Mouse (Mus musculus) neural tube, embryonic 11.5 days (tissue): ENCODE data around the gene Rgs5. TPM values are rescaled to one million over a fixed set of nuclear protein-coding genes. Genes with fewer than 3 reads are reported as not detected.

Experiments used
- ATAC-seq: fragments of 200-750 bp; cut with Nextera tagmentation; 2 replicates; pipeline ENCODE4 v1.8.0; 2017; ENCODE audit warnings: moderate number of reproducible peaks, mild to moderate bottlenecking, moderate TSS enrichment, moderate library complexity; ENCODE audit not compliant: insufficient read depth, low FRiP score, low TSS enrichment
- DNase-seq: peaks from one replicate; pipeline ENCODE4 v3.0.0-alpha.2; 2015; ENCODE audit warnings: low spot score
- H3K27ac ChIP-seq: fragments of 300-500 bp; sonication (generic); 2 replicates; pipeline ENCODE4 v1.5.1; 2014; ENCODE audit warnings: low read depth, mild to moderate bottlenecking, low read length
- H3K27me3 ChIP-seq: fragments of 300-500 bp; sonication (generic); 2 replicates; pipeline ENCODE4 v1.6.1; 2014; ENCODE audit warnings: mild to moderate bottlenecking, low read length, mixed read lengths; ENCODE audit not compliant: control insufficient read depth, insufficient read depth
- H3K36me3 ChIP-seq: fragments of 300-500 bp; sonication (generic); 2 replicates; pipeline ENCODE4 v1.6.1; 2014; ENCODE audit warnings: mild to moderate bottlenecking, low read length, moderate library complexity, mixed read lengths; ENCODE audit not compliant: control insufficient read depth, insufficient read depth
- H3K4me1 ChIP-seq: fragments of 300-500 bp; sonication (generic); 2 replicates; pipeline ENCODE4 v1.6.1; 2014; ENCODE audit warnings: low read length, mixed read lengths; ENCODE audit not compliant: control insufficient read depth, insufficient read depth
- H3K4me2 ChIP-seq: fragments of 300-500 bp; sonication (generic); 2 replicates; pipeline ENCODE4 v1.6.1; 2014; ENCODE audit warnings: low read depth, mild to moderate bottlenecking, moderate library complexity
- H3K4me3 ChIP-seq: fragments of 300-500 bp; sonication (generic); 2 replicates; pipeline ENCODE4 v1.5.1; 2014; ENCODE audit warnings: low read depth, low read length
- H3K9ac ChIP-seq: fragments of 300-500 bp; sonication (generic); 2 replicates; pipeline ENCODE4 v1.6.1; 2014; ENCODE audit warnings: mild to moderate bottlenecking, low read length
- H3K9me3 ChIP-seq: fragments of 300-500 bp; sonication (generic); 2 replicates; pipeline ENCODE4 v1.6.1; 2016; ENCODE audit warnings: low read length; ENCODE audit not compliant: control insufficient read depth
- WGBS: fragments of 180-500 bp; shearing (Covaris S2); extraction: QIAGEN DNeasy Blood & Tissue Kit; methylation state at CpG from one replicate; pipeline ENCODE4 v1.1.7; 2014; 5-methylcytosine and 5-hydroxymethylcytosine counted together
- polyA plus RNA-seq: library from polyadenylated mRNA; unstranded; fragments of >200 nt; fragmentation: Nextera tagmentation; extraction: Ambion mirVana; gene quantifications from 2 replicates; pipeline ENCODE4 v1.2.1, GENCODE M21; 2014

The Rgs5 gene
- polyA plus RNA-seq, 1 experiment from 2014 or later: 10.2 TPM

GRCm38 (mm10) chr1:169697236-169697635 is 41.9 kb downstream of the Rgs5 start:
- no peak overlapping the region for H3K27ac ChIP-seq

GRCm38 (mm10) chr1:169699184-169699583 is 43.9 kb downstream of the Rgs5 start:
- 94% methylated on average over 2 of the region's 2 CpGs for WGBS
- Histone ChIP-seq H3K4me1 (no peaks in the 10 kb centered on the region), H3K4me3 (no peak overlapping the region), H3K9me3 (no peaks in the 10 kb centered on the region), H3K9ac (no peak overlapping the region), H3K36me3 (no peaks in the 10 kb centered on the region), H3K27me3 (no peaks in the 10 kb centered on the region), H3K4me2 (no peak overlapping the region), H3K27ac (no peak overlapping the region)
- ATAC-seq (no peak), DNase-seq (no peak)

More at GRCm38 (mm10) chr1:169697236-169697635, 41.9 kb downstream of the Rgs5 start:
- WGBS: 68% methylated on average over 4 of the region's 4 CpGs
- ATAC-seq: no peak
- no peak for DNase-seq
- Histone ChIP-seq H3K4me1 (no peaks in the 10 kb centered on the region), H3K9ac (no peak overlapping the region), H3K4me3 (no peak overlapping the region), H3K9me3 (no peaks in the 10 kb centered on the region), H3K4me2 (no peak overlapping the region), H3K27me3 (no peaks in the 10 kb centered on the region), H3K36me3 (no peaks in the 10 kb centered on the region)

DNA sequence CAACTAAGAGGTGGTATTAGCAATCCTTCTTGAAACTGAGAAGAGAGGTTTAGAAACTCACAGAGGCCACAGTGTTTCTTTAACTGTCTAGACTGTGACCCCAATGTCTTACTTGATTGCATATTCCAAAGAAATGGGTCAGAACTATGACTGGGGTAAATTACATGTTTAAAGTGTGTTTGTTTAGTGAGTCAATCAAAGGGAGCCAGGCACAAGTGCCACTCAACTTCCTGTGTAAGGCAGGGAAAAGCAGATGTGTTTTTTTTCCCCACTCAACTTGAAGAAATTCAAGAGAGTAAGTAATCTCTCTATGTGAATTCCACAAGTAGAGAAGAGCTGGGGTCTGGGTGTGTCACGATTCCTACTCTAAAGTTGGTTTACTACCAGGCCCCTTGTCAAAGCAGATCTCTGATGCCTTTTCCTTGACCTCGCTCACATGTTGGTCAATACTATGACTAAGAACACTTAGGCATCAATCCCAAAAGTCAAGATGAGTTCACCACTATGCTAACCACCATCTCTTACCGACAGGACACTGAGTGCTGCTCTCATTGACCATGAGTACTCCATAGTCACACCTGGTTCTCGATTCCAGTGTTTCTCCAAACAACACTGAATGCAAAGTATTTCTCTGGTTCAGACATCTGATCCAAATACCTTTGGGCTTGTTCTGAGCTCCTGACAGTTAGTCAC is 49.2 kb downstream of the Rgs5 start:
- Histone ChIP-seq H3K9ac (no peak overlapping the region), H3K27me3 (no peaks in the 10 kb centered on the region), H3K4me2 (no peak overlapping the region), H3K4me1 (no peaks in the 10 kb centered on the region), H3K27ac (no peak overlapping the region), H3K36me3 (no peaks in the 10 kb centered on the region), H3K9me3 (no peaks in the 10 kb centered on the region), H3K4me3 (no peak overlapping the region)
- DNase-seq (no peak), ATAC-seq (no peak)
- 90% methylated on average over 4 of the region's 4 CpGs for WGBS

DNA sequence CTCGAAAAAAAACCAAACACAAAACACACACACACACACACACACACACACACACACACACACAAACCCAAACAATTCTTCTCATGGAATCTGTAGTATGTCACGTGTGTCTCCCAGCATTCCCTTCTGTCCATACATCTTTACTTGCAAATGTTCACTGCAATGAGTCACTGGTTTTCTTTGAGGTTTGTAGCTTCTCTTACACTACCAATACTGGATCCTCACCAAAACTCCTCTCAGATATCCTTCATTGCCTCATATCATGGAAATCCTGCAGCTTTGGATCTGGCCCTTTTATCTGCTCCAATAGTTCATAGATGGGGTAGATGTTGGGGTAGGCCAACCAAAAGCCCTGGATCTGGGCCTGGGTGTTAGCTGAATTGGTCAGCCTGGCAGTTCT is 66.5 kb downstream of the Rgs5 start:
- no peak overlapping the region for H3K27ac ChIP-seq
- H3K4me3 ChIP-seq: no peak overlapping the region
- 83% methylated on average over 2 of the region's 2 CpGs for whole genome bisulfite sequencing
- H3K36me3 ChIP-seq: no peaks in the 10 kb centered on the region
- no peak overlapping the region for H3K9ac ChIP-seq
- H3K9me3 ChIP-seq: no peaks in the 10 kb centered on the region
- no peak overlapping the region for H3K4me2 ChIP-seq
- DNase-seq: no peak
- no peaks in the 10 kb centered on the region for H3K4me1 ChIP-seq
- no peak for ATAC-seq
- H3K27me3 ChIP-seq: no peaks in the 10 kb centered on the region

DNA sequence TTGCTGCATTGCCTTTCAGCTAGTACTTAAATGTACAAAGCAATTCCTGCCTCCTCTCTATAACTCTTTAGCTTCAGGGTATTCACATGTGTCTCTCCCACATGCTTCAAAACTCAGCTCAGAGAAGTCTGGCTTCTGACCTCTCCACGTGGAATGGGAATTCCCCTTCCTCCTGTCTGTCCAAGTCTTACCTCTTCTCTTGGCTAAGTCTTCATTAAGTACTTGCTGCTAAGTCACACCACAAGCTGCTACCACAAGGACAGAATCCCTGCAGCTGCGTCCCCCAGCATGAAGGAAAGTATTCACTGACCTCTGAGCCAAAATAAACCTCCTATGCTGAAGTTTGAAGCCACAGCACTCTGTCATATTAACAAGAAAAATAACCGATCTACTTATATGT is 71.0 kb downstream of the Rgs5 start:
- Histone ChIP-seq H3K36me3 (no peaks in the 10 kb centered on the region), H3K4me2 (no peak overlapping the region), H3K9ac (no peak overlapping the region), H3K27me3 (no peaks in the 10 kb centered on the region), H3K9me3 (no peaks in the 10 kb centered on the region), H3K4me3 (no peak overlapping the region), H3K4me1 (no peaks in the 10 kb centered on the region), H3K27ac (no peak overlapping the region)
- ATAC-seq (no peak), DNase-seq (no peak)
- 79% methylated on average over 3 of the region's 3 CpGs for WGBS

- 60% methylated on average over 7 of the region's 7 CpGs for WGBS
- H3K4me2 ChIP-seq: no peak overlapping the region
- ATAC-seq: no peak
- no peak overlapping the region for H3K27ac ChIP-seq
- H3K4me1 ChIP-seq: no peaks in the 10 kb centered on the region
- H3K27me3 ChIP-seq: no peaks in the 10 kb centered on the region
- H3K4me3 ChIP-seq: no peak overlapping the region
- H3K9me3 ChIP-seq: no peaks in the 10 kb centered on the region
- DNase-seq: no peak
- H3K36me3 ChIP-seq: no peaks in the 10 kb centered on the region
- no peak overlapping the region for H3K9ac ChIP-seq
Observed at GRCm38 (mm10) chr1:169730599-169731100, 75.3 kb downstream of the Rgs5 start.

DNA sequence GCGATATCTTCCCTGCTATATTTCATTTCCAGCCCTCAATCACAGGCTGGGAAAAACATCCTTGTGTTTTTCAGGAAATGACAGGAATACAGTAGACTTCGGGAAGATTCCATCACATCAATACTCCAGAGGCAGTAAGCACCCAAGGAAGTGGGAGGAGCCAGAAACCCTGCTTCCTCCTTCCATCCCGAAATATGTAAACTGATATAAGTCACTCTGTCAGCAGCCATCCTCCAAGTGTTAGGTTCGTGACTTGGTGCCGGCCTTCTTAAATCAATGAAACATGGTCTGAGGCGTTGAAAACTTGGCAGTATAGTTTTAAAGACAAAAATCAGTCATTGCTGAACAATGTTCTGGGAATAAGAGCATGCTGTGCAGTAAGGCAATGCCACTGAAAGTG is 80.8 kb downstream of the Rgs5 start:
- 82% methylated on average over 6 of the region's 6 CpGs for WGBS
- Histone ChIP-seq H3K4me1 (no peaks in the 10 kb centered on the region), H3K4me2 (no peak overlapping the region), H3K9me3 (no peaks in the 10 kb centered on the region), H3K27ac (no peak overlapping the region), H3K4me3 (no peak overlapping the region), H3K36me3 (no peaks in the 10 kb centered on the region), H3K27me3 (no peaks in the 10 kb centered on the region), H3K9ac (no peak overlapping the region)
- no peak for ATAC-seq
- no peak for DNase-seq

GRCm38 (mm10) chr1:169737231-169737630 is 81.9 kb downstream of the Rgs5 start:
- ATAC-seq (no peak), DNase-seq (no peak)
- Histone ChIP-seq H3K27ac (no peak overlapping the region), H3K4me1 (no peaks in the 10 kb centered on the region), H3K4me2 (no peak overlapping the region), H3K9ac (no peak overlapping the region), H3K36me3 (no peaks in the 10 kb centered on the region), H3K27me3 (no peaks in the 10 kb centered on the region), H3K9me3 (no peaks in the 10 kb centered on the region), H3K4me3 (no peak overlapping the region)
- WGBS: 79% methylated on average over 6 of the region's 6 CpGs

DNA sequence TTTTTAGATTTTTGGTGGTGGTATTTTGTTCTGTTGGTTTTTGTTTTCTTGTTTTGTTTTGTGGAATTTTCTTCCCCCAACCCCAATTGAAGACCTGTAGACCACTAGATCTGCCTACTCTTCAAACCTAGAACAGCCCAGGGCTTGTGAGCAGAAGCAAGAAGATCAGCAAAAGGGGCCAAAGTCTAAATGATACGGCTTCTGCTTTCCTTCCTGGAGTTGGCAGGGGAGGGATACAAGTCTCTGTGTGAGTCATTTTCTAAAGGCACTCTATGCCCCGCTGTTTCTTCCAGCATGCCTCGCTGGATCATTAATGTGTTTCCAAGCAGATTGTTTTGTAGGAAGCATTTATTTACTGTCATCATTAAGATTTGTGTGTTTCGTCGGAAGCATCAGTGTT is 85.8 kb downstream of the Rgs5 start:
- H3K4me2 ChIP-seq: no peak overlapping the region
- 87% methylated on average over 5 of the region's 5 CpGs for WGBS
- no peak overlapping the region for H3K9ac ChIP-seq
- no peak for ATAC-seq
- no peak overlapping the region for H3K4me3 ChIP-seq
- H3K9me3 ChIP-seq: no peaks in the 10 kb centered on the region
- H3K36me3 ChIP-seq: no peaks in the 10 kb centered on the region
- no peak overlapping the region for H3K27ac ChIP-seq
- H3K4me1 ChIP-seq: no peaks in the 10 kb centered on the region
- H3K27me3 ChIP-seq: no peaks in the 10 kb centered on the region
- DNase-seq: no peak
